Mouse (Mus musculus) left cerebral cortex, adult 8-10 months (tissue): ENCODE measurements at regions not wholly inside any gene's neighbourhood (a gene's known extent, or its start where the extent isn't known, plus 50 kb on each side); places are given as distances from the start of the nearest gene placed in this dataset.

Experiments used
- DNase-seq, 2 experiments: peaks; one replicate each; pipeline ENCODE4 v3.0.0; 2022; ENCODE audit warnings: low spot score in 2 of 2

DNA sequence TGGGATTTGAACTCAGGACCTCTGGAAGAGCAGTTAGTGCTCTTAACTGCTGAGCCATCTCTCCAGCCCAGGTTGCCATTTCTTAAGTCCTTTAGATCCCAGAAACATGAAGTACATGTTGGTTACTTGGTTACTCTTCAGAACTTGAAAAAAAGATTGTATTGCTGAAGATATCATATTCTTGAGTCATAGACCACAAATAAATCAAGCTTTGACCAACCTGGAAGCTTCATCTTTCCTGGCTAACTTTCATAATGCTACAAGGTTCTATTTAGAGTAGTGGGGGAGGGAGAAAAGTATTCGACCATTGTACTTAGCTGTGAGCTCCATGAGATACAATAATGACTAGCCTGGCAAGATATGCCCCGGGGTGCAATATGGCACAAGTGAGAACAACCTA, 90.9 kb upstream of the Cdkn2b start:
- no peak for DNase-seq

DNA sequence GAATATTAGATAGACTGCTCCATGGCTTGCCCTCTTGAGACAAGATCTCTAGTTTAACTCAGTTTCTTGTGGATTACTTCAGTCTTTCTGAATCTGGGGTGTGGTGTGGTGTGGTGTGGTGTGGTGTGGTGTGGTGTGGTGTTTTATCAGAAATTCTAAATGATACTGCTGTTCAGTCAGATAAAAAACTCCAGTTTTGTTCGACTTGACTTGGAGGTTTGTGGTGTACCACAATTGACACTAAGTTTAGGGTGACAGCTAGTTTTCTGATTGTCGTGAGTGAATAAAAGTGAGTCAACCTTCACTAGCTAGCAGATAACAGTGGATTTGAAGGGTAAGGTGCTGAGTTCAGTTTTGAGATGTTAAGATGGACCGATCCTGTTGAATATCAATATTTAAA, 89.5 kb upstream of the Cdkn2b start:
- DNase-seq = no peak

DNA sequence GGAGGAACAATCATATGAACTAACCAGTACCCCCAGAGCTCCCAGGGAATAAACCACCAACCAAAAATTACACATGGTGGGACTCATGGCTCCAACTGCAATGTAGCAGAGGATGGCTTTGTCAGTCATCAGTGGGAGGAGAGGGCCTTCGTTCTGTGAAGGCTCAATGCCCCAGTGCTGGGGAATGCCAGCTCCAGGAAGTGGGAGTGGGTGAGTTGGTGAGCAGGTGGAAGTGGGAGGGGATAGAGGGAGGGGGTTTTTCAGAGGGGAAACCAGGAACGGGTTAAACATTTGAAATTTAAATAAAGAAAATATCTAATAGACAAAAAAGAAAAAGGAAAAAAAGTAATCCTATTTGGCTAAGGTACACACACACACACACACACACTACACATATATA, 88.4 kb upstream of the Cdkn2b start:
- no peak for DNase-seq

DNA sequence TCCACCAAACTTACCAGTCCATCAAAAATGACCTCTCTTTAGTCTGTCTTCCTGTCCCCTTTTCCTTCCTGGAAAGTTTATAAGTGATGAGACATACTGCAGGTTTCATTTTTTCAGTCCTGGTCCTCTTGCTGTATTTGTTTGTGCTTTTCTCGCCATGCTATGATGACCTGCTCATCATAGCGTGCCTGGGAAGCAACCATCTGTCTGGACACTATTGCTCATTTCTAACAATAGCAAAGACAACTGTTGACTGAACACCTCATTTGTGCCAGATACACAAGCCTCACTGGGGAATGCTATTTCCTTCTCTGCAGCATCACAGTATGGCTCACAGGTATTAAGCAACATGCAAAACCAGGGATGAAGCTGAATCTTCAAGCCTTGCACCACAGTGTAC, 85.2 kb upstream of the Cdkn2b start:
- no peak for DNase-seq

DNA sequence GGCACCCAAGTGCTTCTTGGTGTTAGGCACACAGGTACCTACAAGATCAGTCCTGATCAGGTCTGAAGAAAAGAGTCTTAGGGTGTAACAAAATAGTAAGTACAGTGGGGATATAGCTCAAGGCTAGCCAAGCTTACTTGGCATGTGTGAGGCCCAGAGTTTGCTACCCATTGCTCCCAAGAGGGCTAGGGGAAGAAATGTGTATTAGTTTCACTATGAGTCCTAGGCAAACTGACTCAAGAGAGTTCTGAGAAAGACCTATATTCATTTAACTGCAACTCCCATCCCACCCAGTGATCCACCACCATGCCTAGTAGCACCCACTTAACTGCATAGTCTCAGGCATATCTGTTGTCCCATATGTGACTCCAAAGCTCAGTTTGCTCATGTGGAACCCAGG, 84.5 kb upstream of the Cdkn2b start:
- DNase-seq = no peak

DNA sequence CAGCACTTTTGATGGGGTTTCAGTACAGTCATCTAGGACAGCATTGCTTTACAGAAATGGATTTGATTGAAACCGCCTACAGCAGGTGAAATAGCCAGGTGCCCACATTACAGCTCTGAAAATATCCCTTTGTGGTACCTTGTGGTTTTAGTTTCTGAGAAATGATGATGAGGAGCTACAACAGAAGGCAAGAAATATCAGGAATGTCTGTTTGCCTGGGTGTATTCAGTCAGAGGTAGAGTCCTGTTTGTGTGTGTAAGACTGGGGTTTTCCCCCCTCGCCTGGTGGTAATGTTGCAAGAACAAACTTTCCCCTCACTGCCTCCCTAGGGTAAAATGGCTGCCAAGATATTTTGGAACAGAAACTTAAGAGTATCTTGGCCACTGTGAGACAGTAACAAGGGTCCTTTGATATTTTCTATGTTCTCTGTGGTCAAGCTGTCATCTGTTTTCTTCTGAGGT, 82.4 kb upstream of the Cdkn2b start:
- DNase-seq = no peak

DNA sequence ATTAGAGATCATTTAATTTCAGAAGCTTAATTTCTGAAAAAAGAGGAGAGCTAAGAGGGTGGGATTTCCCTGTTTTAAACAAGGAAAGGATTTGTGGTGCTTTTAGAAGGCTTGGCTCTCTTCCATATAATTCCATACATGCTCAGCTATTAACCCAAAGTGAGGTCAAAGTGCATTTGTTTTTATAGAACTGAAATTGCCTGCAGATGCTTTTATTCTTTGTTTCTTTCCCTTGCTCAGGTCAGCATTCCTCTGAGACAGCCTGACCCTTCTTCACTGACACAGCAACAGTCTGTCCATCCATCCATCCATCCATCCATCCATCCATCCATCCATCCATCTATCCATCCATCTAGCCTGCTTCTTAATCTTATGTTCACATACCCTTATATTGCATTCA, 82.0 kb upstream of the Cdkn2b start:
- no peak for DNase-seq

DNA sequence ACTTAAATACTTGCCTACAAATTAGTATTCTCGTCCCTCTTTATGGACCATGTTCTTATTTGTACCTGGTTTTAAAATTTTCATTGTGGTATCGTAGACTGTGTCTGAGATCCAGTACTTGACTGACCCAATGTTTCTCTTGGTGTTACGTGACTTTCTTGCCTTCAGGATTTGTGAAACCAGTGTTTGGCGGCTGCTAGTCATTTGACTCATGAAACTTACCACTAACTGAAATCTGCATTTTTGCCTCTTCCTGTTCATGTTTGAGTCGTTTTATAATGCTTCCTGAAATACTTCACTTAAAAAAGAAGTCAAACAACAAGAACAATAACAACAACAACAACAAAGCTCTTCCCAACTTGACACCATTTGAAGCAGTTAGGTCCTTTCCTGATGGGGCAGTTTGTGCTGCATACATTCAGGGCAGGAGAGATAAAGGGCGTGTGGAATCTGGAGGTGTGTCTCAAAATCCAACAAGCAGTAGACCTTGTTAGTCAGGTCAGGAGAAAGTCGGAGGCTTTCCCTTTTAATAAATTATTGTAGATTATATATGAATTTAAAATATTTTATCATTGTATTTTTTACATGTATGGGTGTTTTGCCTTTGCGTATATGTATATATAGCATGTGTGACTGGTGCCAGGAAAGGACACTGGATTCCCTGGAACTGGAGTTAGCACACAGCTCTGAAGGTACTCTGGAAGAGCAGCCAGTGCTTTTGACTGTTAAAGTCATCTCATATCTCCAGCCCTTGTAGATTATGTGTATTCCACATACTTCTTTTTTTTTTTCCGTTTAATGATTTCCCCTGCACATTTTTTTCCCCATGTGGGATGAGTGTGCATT, 80.8 kb upstream of the Cdkn2b start:
- DNase-seq = no peak

DNA sequence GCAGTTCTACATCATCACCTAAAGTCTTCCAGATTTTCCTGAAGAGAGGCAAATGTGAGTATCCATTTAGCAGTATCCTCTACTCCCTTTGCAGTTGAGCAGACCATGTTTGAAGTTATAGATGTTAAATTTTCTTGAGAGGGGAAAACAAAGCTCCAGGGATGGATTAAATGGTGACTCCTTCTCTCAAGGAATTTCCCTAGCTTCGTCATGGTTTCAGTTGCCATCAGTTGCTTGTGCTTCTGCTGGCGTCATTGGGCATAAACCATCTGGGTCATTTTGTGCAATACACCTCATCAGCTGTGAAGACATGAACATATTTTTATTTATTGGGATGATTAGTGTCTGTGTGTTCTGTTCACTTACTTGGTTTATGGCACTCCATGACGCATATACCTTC, 72.7 kb upstream of the Cdkn2b start:
- DNase-seq = no peak

DNA sequence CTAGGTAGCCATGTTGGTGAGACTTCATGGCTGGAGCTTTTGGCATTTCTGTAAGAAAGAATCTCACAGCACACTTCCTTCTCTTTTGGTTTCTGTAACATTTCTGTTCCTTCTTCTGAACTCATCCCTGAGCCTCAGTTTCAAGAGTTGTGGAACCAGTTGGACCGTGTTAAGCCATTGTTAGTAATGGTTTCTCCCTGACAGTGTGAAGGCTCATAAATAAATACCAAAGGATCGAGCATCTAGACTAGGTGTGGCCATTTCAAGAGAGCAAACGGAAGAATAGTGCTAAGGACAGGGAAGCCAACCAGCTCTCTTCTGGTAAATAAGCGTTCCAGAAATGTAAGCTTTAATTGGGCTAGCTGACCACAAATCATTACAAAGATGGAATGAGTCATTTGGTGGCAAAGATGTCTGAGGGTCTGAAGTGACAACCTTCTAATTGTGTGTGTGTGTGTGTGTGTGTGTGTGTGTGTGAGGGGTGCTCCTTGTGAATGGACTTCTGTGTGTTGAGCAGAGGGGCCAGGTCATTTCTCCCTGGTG, 71.7 kb upstream of the Cdkn2b start:
- no peak for DNase-seq

DNA sequence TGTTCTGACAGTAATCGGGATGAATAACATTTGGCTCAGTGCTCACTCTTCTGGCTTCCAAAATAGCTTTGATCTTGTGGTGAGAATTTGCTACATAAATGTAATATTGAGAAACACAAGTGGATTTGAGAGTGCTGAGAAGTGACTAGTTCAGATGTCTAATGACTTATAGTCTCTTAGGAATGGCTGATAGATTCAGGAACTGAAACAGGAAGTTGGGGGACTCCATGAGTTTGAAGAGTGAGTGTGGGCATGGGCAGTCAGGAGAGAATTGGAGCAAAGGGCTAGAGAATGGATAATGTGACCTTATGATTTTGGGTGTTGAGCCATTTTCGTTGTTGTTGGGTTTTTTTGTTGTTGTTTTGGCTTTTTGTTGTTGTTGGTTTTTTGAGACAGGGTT, 70.9 kb upstream of the Cdkn2b start:
- no peak for DNase-seq

DNA sequence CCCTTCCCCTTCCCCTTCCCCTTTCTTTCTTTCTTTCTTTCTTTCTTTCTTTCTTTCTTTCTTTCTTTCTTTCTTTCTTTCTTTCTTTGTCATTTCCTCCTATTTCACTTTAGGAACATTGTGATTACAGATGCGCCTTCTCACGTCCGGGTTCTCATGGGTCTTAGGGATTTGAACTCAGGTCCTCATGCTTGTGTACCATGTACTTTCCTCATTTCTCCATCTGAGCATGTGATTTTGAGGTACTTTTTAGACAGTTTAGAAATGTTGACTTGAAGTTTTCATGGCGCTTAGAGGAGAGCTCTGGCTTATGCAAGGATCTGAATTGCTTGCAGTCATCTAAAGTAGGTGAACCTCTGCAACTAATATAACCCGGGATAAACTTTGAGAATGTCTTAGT, 70.2 kb upstream of the Cdkn2b start:
- DNase-seq = no peak

DNA sequence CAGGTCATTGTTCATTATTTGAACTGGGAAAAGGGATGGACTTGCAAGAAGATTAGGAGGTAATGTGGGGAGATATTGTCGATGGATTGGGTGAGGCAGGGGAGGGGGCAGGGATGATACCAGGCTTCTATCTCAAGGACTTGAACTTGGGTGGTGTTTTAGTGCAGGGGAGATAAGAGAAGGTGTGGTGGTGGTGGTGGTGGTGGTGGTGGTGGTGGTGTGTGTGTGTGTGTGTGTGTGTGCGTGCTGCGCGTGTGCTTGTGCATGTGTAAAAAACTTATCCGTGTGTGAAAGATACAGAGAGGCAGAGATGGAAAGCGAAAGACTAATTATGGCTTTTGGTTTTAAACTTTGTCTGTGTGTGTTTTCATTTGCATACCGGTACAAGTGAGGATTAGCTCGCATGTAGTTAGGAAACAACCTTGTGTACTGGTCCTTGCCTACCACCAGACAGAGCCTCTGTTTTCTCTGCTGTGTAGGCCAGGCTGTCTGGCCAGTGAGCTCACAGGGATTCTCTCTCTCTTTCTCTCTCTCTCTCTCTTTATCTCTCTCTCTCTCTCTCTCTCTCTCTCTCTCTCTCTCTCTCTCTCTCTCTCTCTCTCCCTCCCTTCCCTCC, 69.6 kb upstream of the Cdkn2b start:
- DNase-seq = no peak

DNA sequence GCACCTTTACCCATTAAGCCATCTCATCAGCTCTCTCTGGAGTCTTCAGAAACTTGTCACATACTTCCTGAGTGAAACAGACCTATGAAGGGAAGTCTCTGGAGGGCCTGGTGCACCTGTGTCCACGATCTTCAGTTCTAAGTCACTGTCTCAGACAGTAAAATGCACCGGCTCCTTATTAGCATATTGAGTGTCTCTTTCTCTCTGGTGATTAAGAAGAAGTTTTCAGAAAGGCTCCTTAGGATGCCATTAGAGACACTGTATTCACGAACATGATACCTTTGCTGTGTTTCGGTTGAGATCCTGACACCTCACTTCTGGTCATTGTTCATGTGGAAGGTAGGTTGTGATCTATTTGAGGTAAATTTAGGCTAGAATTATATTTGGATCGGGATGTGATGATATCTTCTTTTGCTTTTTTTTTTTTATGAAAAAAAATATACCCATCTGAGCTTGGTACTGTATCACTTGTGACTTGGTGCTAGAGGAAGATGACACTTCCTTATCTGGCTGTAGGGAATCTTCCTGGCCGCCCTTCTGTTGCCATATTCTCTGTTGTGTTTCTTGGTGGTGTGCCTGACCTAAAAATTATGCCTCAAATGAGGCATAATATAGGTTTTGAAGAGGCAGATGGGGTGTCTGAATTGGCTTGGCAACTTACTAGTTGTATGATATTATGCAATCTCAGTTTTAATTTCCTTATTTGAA, 68.9 kb upstream of the Cdkn2b start:
- no peak for DNase-seq

DNA sequence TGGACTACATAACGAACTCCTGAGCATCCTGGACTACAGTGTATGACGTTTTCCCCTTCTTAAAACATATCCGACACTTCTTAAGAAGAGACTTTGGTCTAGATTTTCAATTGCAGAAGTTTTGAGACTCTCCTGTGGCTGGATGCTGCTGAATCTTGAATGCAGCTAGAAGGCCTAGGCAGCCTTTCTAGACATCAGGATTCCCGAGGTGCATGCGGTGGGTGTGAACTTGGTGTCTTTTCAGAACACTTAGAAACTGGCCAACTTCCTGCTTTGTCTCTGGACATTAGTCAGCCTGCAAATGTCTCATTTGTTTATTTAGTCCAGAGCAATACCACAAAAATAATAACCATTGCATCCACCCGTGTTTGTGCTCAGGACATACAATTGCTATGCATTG, 61.8 kb upstream of the Cdkn2b start:
- no peak for DNase-seq

DNA sequence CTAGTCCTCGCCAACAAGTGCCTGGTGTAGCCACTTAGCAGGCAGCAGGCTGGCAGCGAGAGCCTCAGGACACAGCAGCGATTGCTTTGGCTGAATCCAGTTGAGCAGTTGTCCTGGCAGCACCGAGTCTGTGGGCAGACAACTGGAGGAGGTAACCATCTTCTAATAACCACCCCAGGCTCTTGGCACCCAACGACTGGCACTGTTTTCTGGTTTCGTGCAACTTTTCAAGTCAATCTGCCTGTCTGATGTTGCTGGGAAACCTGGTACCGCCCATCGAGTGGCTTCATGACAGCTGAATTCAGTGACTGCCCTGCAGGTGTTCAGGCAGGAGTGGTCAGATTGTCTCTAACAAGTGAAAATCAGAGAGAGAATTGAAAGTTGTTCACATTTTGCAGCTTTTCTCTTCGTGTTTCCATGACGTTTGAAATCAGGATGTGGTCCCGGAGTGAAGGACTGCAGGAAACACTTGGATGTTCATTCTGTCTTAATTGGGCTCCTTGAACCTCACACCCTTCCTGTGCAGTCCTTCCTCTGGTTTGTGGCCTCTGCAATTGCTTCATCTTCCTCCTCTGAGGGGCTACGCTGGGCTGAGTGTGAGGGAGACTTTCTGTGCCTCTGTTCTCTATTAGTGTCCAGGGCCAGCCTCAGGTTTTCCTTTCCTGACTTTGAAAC, 58.1 kb upstream of the Cdkn2b start:
- no peak for DNase-seq

DNA sequence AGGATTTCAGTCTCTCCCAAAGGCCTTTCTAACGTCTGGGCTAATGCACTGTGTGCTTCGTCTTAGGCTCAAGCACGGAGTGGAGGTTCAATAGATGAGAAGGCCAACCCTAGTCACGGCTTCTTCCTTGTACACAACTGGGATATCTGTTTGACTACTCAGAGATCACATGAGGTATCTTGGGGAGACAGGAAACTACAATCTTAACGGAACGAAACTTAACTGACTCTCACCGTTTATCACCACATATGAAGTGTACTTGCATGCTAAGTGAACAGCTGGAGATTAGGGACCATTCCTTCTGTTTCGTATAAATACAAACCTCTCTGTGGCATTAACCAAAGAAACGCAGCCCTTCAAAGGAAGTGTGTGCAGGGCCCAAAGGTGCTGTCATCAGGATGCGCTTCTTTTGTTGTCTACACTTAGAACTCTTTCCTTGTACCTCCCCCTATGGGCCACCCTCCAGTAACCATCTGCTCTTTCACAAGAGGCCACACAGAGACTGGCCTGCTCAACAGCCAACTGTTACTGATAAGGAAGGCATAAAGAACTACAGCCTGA, 55.8 kb upstream of the Cdkn2b start:
- no peak for DNase-seq

DNA sequence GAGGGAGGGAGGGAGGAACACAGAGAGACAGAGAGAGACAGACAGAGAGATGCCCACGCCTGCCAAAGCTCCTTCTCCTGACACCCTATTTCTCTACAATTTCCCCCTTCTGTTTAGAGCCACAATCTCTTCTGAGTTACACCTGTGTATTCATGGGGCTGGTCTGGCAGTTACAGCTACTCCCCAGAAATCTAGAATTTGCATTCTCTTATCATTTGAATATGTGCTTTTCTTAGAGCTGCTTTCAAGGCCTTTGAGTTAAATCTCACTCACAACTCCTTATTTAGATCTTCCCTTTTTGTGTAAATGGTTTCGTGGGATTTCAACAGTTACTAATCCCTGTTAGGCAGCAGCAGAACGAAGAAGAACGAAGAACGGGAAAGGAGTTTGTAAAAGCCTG, 55.0 kb upstream of the Cdkn2b start:
- no peak for DNase-seq

DNA sequence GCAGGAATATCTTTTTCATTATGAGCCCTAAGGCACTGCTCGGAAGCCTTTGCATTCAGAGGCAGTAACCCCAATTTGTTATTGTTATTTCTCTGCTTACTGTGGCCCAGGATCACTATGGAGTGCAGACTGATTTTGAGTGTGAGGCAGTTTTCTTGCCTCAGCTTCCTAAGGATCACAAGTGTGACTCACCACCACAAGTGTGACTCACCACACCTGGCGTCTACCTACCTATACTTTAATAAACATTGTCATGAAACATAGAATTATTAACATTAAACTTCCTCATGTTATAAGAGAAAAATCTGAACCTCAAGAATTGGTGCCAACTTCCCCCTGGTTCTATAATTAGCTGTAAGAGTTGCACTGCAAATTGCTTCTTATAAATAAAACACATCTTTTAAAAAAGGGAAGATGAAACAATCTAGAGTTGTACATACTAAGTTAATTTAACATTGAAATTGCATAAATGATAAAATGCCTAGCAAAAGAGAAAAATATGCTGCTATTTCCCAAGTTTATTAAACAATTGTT, 52.4 kb upstream of the Cdkn2b start:
- no peak for DNase-seq

DNA sequence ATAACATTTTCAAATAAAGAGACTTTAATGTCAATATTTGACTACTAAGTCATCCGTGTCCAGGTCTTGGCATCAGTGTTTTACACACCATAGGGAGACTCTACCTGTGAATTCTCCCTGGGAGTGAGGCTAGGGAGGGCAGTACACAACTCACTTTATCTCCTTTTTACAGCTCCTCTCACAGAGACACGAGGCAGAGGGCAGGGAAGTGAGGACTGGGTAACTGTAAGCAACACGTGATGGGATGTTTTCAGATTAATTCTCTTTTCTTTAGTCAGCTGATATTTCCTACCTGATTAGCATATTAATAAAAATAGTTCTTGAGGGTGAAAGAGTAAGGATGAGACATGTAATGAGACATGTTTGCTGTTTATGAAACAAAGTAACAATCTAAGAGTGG, 51.8 kb upstream of the Cdkn2b start:
- DNase-seq = no peak

DNA sequence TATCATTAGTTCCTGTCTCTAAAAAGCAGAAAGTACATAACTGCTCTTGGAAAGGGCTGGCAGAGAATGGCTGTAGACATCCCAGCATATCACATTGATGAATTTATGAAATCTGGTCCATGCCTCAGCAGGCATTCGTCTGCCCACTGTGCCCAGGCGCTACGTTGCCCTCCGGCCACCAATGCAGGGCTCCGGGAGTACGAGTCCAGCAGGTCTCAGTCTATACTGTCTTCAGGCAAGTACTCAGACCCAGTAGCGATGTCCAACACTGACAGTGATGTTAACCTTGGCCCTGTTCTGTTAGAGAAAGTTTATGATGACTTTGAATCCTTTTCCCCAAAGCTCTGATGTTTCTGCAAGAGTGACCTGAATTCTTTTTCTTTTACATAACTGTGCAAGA, 50.5 kb upstream of the Cdkn2b start:
- DNase-seq = no peak
